Mouse (Mus musculus) neural tube, embryonic 13.5 days (tissue): ENCODE data around the gene Wsb2. TPM values are rescaled to one million over a fixed set of nuclear protein-coding genes. Genes with fewer than 3 reads are reported as not detected.
"Not testable (repeated sequence)": the region's sequence is repeated elsewhere in the genome, so short reads cannot be mapped to it uniquely, and the experiment has no call there.

Experiments used
- ATAC-seq: fragments of 200-750 bp; cut with Nextera tagmentation; 2 replicates; pipeline ENCODE4 v1.8.0; 2017; ENCODE audit warnings: low read depth, mild to moderate bottlenecking, moderate TSS enrichment, moderate library complexity
- H3K27ac ChIP-seq: fragments of 300-500 bp; sonication (generic); replicated peaks from 2 replicates; pipeline ENCODE4 v1.5.1; 2015; ENCODE audit warnings: moderate library complexity, mild to moderate bottlenecking, inconsistent platforms
- H3K27me3 ChIP-seq: fragments of 300-500 bp; sonication (generic); 2 replicates; pipeline ENCODE4 v1.6.1; 2015; ENCODE audit warnings: mild to moderate bottlenecking, inconsistent platforms
- H3K36me3 ChIP-seq: fragments of 300-500 bp; sonication (generic); 2 replicates; pipeline ENCODE4 v1.6.1; 2015; ENCODE audit warnings: mild to moderate bottlenecking, inconsistent platforms
- H3K4me1 ChIP-seq: fragments of 300-500 bp; sonication (generic); replicated peaks from 2 replicates; pipeline ENCODE4 v1.6.1; 2015; ENCODE audit warnings: inconsistent platforms
- H3K4me2 ChIP-seq: fragments of 300-500 bp; sonication (generic); 2 replicates; pipeline ENCODE4 v1.6.1; 2015; ENCODE audit warnings: inconsistent platforms, mild to moderate bottlenecking, moderate library complexity
- H3K4me3 ChIP-seq: fragments of 300-500 bp; sonication (generic); 2 replicates; pipeline ENCODE4 v1.5.1; 2015; ENCODE audit warnings: mild to moderate bottlenecking, inconsistent platforms
- H3K9ac ChIP-seq: fragments of 300-500 bp; sonication (generic); 2 replicates; pipeline ENCODE4 v1.6.1; 2015; ENCODE audit warnings: moderate library complexity, mild to moderate bottlenecking, inconsistent platforms
- H3K9me3 ChIP-seq: fragments of 300-500 bp; sonication (generic); 2 replicates; pipeline ENCODE4 v1.6.1; 2016; ENCODE audit warnings: inconsistent platforms
- WGBS: fragments of 180-500 bp; shearing (Covaris S2); methylation state at CpG from one replicate; pipeline ENCODE4 v1.1.7; 2015; 5-methylcytosine and 5-hydroxymethylcytosine counted together
- polyA plus RNA-seq: library from polyadenylated mRNA; unstranded; fragments of >200 nt; fragmentation: Nextera tagmentation; extraction: Ambion mirVana; gene quantifications from 2 replicates; pipeline ENCODE4 v1.2.1, GENCODE M21; 2015

The Wsb2 gene
- polyA plus RNA-seq, 1 experiment from 2014 or later, result 194 TPM

GRCm38 (mm10) chr5:117398007-117398550 lies 41.0 kb downstream of the Wsb2 start:
- no peak for ATAC-seq
- no peak overlapping the region for H3K4me2 ChIP-seq
- H3K9me3 ChIP-seq, result no peaks in the 10 kb centered on the region
- H3K4me3 ChIP-seq, result no peak overlapping the region
- H3K4me1 ChIP-seq, result 0 out of 2 replicates have a peak, but pooled peaks cover 5% of the 10 kb centered on the region
- H3K36me3 ChIP-seq, result no peaks in the 10 kb centered on the region
- no peaks in the 10 kb centered on the region for H3K27me3 ChIP-seq
- H3K27ac ChIP-seq, result no peak overlapping the region
- 30% methylated on average over 4 of the region's 5 CpGs for WGBS
- no peak overlapping the region for H3K9ac ChIP-seq

- 68% methylated on average over 9 of the region's 9 CpGs for WGBS
- Histone ChIP-seq H3K9ac (no peak overlapping the region), H3K36me3 (no peaks in the 10 kb centered on the region)
Measured at GRCm38 (mm10) chr5:117399281-117399680, 42.2 kb downstream of the Wsb2 start.

GRCm38 (mm10) chr5:117403609-117404008 lies 46.5 kb downstream of the Wsb2 start:
- WGBS, result 86% methylated on average over 8 of the region's 8 CpGs
- Histone ChIP-seq H3K36me3 (no peaks in the 10 kb centered on the region), H3K9ac (no peak overlapping the region), H3K4me2 (no peak overlapping the region), H3K4me1 (no peaks in the 10 kb centered on the region), H3K27me3 (no peaks in the 10 kb centered on the region), H3K4me3 (no peak overlapping the region), H3K27ac (no peak overlapping the region), H3K9me3 (no peaks in the 10 kb centered on the region)
- ATAC-seq, result no peak

More at GRCm38 (mm10) chr5:117399281-117399680, 42.2 kb downstream of the Wsb2 start:
- no peak overlapping the region for H3K4me3 ChIP-seq
- H3K27me3 ChIP-seq, result no peaks in the 10 kb centered on the region
- no peaks in the 10 kb centered on the region for H3K9me3 ChIP-seq
- H3K27ac ChIP-seq, result no peak overlapping the region
- no peak overlapping the region for H3K4me2 ChIP-seq
- ATAC-seq, result no peak
- H3K4me1 ChIP-seq, result 0 out of 2 replicates have a peak, but pooled peaks cover 5% of the 10 kb centered on the region

- not testable (repeated sequence) for H3K4me1 ChIP-seq, H3K9ac ChIP-seq, H3K27me3 ChIP-seq, H3K36me3 ChIP-seq, H3K4me3 ChIP-seq, H3K9me3 ChIP-seq, ATAC-seq, H3K27ac ChIP-seq, H3K4me2 ChIP-seq
- 78% methylated on average over 2 of the region's 2 CpGs for WGBS
Measured at GRCm38 (mm10) chr5:117404671-117405070, 47.6 kb downstream of the Wsb2 start.

DNA sequence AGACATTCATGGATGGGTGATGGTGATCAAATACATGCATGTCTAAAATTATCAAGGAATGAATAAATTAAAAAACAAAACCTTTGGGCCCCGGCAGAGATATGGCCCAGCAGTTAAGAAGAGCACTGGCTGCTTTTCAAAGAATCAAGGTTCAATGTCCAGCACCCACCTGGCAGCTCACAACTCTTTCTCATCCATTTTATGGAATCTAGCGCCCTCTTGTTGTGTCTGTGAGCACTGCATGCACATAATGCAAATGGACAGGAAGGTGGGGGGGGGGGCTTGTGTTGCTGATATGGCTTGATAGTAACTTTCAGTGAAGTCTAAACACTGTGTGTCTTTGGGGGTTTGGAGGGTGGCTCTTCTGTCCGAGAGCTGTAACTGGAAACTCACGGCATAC lies 51.1 kb downstream of the Wsb2 start:
- Histone ChIP-seq H3K27me3 (peaks cover 12% of the 10 kb centered on the region), H3K4me3 (no peak overlapping the region)
- WGBS, result 70% methylated on average over 4 of the region's 4 CpGs

DNA sequence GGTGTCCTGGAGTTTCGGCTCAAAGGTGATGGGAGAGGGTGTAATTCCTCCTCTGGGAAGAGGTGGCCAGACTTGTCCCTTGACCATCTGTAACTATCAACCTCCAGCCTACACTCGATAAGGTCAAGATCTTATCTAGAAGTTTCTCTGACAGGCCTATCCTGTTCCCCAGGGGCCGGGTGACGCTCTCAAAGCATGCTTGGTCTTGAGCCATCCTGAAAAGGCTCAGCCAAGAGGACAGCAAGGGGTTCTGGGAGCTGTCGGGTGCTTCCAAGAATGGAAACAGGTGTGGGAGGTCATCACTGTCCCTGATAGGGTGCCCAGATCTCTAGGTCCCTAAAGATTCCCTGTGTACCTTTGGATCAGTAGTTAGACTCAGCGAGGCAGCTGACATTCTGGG lies 52.3 kb downstream of the Wsb2 start:
- ATAC-seq, result no peak
- no peaks in the 10 kb centered on the region for H3K36me3 ChIP-seq
- peaks cover 12% of the 10 kb centered on the region for H3K27me3 ChIP-seq
- no peak overlapping the region for H3K9ac ChIP-seq
- H3K4me2 ChIP-seq, result no peak overlapping the region
- H3K4me1 ChIP-seq, result peaks cover 9% of the 10 kb centered on the region; the same call in 1 of the 2 replicates
- no peak overlapping the region for H3K27ac ChIP-seq
- 78% methylated on average over 6 of the region's 6 CpGs for WGBS
- no peak overlapping the region for H3K4me3 ChIP-seq
- no peaks in the 10 kb centered on the region for H3K9me3 ChIP-seq

More for the DNA sequence above, 51.1 kb downstream of the Wsb2 start:
- no peak overlapping the region for H3K4me2 ChIP-seq
- H3K9ac ChIP-seq, result no peak overlapping the region
- H3K4me1 ChIP-seq, result peaks cover 5% of the 10 kb centered on the region; the same call in 1 of the 2 replicates
- ATAC-seq, result no peak
- no peak overlapping the region for H3K27ac ChIP-seq
- H3K9me3 ChIP-seq, result no peaks in the 10 kb centered on the region
- no peaks in the 10 kb centered on the region for H3K36me3 ChIP-seq

DNA sequence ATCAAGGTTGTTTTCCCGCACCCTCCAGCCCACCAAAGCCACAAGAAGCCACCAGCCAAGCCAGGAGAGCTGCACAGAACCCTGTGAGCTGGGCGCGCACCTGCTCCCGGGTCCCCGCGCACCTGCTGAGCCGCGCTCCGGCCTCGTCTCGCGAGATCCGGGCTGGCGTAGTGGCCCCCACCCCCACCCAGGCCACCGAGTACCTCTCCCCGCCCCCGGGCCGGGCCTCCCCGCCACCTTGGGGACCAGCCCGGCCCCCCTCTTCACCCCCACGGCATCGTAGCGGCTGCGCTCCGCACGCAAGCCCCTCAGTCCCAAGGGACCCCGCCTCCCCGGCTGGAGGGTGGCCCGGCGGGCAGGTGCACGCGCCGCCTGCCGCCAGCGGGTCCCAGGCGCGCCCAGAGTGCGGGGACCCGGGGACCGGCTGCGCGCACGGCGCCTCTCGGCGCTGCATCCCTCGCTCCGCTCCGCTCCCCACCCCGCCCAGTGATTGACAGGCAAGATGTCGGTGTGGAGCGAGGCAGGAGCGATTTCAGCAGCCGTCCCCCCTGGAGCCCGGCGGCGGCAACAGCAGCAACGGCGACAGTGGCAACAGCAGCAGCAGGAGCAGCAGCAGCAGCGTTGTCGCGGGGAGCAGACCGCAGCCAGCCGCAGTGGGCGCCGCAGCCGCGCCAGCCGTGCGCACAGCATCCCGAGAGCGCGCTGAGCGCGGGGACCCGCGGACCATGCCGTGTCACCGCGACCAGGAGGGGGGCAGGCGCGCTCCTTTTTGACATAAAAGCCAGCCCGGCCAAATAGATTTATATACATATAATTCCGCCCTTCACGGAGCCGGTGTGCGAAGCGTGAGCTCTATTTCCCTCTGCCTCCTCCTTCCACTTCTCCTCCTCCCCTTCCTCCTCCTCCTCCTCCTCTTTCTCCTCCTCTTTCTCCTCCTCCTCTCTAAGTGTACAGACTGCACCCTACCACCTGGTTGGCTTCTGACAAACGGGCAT lies 56.7 kb downstream of the Wsb2 start, which contains the start of gene Ksr2:
TSS of gene Ksr2 (plus strand) at position 494 of the 995 bp plus-strand sequence.
- Histone ChIP-seq H3K36me3 (no peaks in the 10 kb centered on the region), H3K4me2 (peak within 1 kb of the TSS; percentile 70), H3K9ac (peak within 1 kb of the TSS; percentile 88), H3K4me3 (peak within 1 kb of the TSS; percentile 68), H3K27me3 (peaks cover 12% of the 10 kb centered on the region), H3K4me1 (peaks cover 27% of the 10 kb centered on the region), H3K27ac (peak within 1 kb of the TSS; percentile 99), H3K9me3 (no peaks in the 10 kb centered on the region)
- WGBS, result under 1% methylated on average over 89 of the region's 89 CpGs
- ATAC-seq, result peak; percentile 91

- peak; percentile 51 for ATAC-seq
- Histone ChIP-seq H3K9me3 (no peaks in the 10 kb centered on the region), H3K4me1 (peaks cover 27% of the 10 kb centered on the region), H3K27me3 (peaks cover 12% of the 10 kb centered on the region), H3K4me3 (peak overlapping the region; percentile 68), H3K27ac (peak overlapping the region; percentile 99), H3K4me2 (peak overlapping the region; percentile 70), H3K36me3 (no peaks in the 10 kb centered on the region), H3K9ac (peak overlapping the region; percentile 88)
- WGBS, result 3% methylated on average over 10 of the region's 10 CpGs
Measured at GRCm38 (mm10) chr5:117414611-117415010, 57.5 kb downstream of the Wsb2 start.

DNA sequence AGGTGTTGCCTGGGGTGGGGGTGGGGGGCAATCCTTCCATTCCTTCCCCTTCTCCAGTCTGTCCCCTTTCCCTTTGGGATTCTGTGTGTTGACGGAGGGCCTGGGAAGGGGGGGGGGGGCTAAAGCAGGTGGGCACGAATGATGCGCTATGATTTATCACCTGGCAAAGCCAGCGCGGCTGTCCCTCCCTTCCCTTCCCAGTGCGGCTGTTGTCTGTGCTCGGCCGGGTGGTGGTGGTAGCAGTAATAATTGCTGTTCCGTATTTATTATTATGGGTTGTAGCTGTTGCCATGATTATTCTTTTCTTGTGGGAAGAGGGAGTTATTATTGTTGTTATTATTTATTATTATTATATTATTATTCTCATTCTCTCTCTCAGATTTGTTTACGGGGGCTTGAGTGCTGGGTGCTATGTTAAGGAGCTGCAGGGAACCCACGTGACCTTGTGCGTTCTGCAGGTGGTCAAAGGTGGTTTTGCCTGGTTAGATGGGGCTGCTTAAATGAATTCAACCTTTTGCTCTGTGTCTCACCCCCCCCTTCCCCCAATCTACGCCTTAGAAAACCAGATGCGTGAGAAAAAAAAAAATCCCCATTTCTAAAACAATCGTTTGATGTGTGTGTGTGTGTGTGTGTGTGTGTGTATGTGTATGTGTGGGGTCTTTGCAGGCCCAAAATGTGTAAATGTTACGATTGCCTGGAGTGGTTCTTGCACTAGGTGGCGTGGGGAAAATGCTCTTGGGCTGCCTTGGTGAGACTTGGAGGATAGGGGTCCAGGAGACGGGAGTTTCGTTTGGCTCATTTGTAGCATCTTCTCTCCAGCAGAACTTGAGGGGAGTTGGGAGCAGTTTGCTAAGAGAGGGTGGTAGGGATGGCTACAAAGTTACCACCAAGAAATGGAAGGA lies 58.2 kb downstream of the Wsb2 start:
- peaks cover 27% of the 10 kb centered on the region for H3K4me1 ChIP-seq
- WGBS, result 22% methylated on average over 19 of the region's 19 CpGs

GRCm38 (mm10) chr5:117417442-117417841 lies 60.3 kb downstream of the Wsb2 start:
- no peak for ATAC-seq
- 76% methylated on average over 2 of the region's 2 CpGs for WGBS
- H3K36me3 ChIP-seq, result no peaks in the 10 kb centered on the region
- no peaks in the 10 kb centered on the region for H3K9me3 ChIP-seq
- H3K27me3 ChIP-seq, result peaks cover under 1% of the 10 kb centered on the region
- H3K4me3 ChIP-seq, result no peak overlapping the region
- H3K9ac ChIP-seq, result no peak overlapping the region
- H3K27ac ChIP-seq, result no peak overlapping the region
- H3K4me1 ChIP-seq, result peaks cover 27% of the 10 kb centered on the region
- no peak overlapping the region for H3K4me2 ChIP-seq

More for the DNA sequence above, 58.2 kb downstream of the Wsb2 start:
- peak overlapping the region; percentile 88 for H3K9ac ChIP-seq
- peaks cover 12% of the 10 kb centered on the region for H3K27me3 ChIP-seq
- no peaks in the 10 kb centered on the region for H3K9me3 ChIP-seq
- ATAC-seq, result peak; percentile 16
- peak overlapping the region; percentile 99 for H3K27ac ChIP-seq
- peak overlapping the region; percentile 68 for H3K4me3 ChIP-seq
- H3K36me3 ChIP-seq, result no peaks in the 10 kb centered on the region
- peak overlapping the region; percentile 70 for H3K4me2 ChIP-seq
